Mouse (Mus musculus): Measurements from ENCODE around the gene Zbtb38. TPM values are rescaled to one million over a fixed set of nuclear protein-coding genes. Genes with fewer than 3 reads are reported as not detected.
"Not testable (repeated sequence)": the region's sequence is repeated elsewhere in the genome, so short reads cannot be mapped to it uniquely, and the experiment has no call there.

The Zbtb38 gene
- polyA plus RNA-seq, 1 experiment from 2014 or later: 13.4 TPM

DNA sequence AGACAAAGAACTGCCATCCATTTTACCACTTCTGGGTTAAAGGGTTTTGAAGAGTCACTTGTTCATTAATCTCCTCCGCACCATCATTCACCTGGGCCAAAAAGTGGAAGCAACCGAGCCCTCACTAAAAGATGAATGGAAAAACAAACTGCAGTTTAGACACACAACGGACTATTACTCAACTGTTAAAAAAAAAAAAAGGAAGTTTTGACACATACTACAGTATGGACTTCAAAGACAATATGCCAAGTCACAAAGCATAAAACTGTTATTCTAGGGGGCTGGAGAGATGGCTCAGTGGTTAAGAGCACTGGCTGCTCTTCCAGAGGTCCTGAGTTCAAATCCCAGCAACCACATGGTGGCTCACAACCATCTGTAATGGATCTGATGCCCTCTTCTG, 108.6 kb downstream of the Zbtb38 start:
- H3K27me3 ChIP-seq (ENCODE audit: insufficient read depth, poor library complexity, severe bottlenecking); H3K9me3 ChIP-seq; DNase-seq (ENCODE audit: low spot score); H3K4me1 ChIP-seq; H3K36me3 ChIP-seq; H3K27ac ChIP-seq; H3K4me3 ChIP-seq: not testable (repeated sequence)
- WGBS: 82% methylated on average over 3 of the region's 3 CpGs

- Histone ChIP-seq H3K4me1 (peaks cover 7% of the 10 kb centered on the region), H3K4me3 (no peak overlapping the region), H3K36me3 (no peaks in the 10 kb centered on the region), H3K27me3 (ENCODE audit: insufficient read depth, poor library complexity, severe bottlenecking) (no peaks in the 10 kb centered on the region), H3K27ac (no peak overlapping the region), H3K9me3 (no peaks in the 10 kb centered on the region)
- DNase-seq (ENCODE audit: low spot score): no peak
- WGBS: 93% methylated on average over 7 of the region's 7 CpGs
Measured at GRCm38 (mm10) chr9:96639451-96639850, 113.2 kb downstream of the Zbtb38 start.

- H3K4me3 ChIP-seq: no peak overlapping the region
- 0 out of 2 replicates have a peak, but pooled peaks cover 6% of the 10 kb centered on the region for H3K27me3 ChIP-seq (ENCODE audit: insufficient read depth, poor library complexity, severe bottlenecking)
- no peaks in the 10 kb centered on the region for H3K36me3 ChIP-seq
- H3K4me1 ChIP-seq: peaks cover 7% of the 10 kb centered on the region
- WGBS: 74% methylated on average over 7 of the region's 7 CpGs
- no peak overlapping the region for H3K27ac ChIP-seq
- H3K9me3 ChIP-seq: no peaks in the 10 kb centered on the region
- no peak for DNase-seq (ENCODE audit: low spot score)
Measured at GRCm38 (mm10) chr9:96638508-96638907, 114.1 kb downstream of the Zbtb38 start.

GRCm38 (mm10) chr9:96637157-96637548, 115.5 kb downstream of the Zbtb38 start:
- DNase-seq (ENCODE audit: low spot score): no peak
- Histone ChIP-seq H3K36me3 (no peaks in the 10 kb centered on the region), H3K9me3 (no peaks in the 10 kb centered on the region), H3K4me1 (peaks cover 10% of the 10 kb centered on the region), H3K27me3 (ENCODE audit: insufficient read depth, poor library complexity, severe bottlenecking) (peaks cover 14% of the 10 kb centered on the region), H3K27ac (no peak overlapping the region), H3K4me3 (no peak overlapping the region)
- 79% methylated on average over 7 of the region's 7 CpGs for WGBS

DNA sequence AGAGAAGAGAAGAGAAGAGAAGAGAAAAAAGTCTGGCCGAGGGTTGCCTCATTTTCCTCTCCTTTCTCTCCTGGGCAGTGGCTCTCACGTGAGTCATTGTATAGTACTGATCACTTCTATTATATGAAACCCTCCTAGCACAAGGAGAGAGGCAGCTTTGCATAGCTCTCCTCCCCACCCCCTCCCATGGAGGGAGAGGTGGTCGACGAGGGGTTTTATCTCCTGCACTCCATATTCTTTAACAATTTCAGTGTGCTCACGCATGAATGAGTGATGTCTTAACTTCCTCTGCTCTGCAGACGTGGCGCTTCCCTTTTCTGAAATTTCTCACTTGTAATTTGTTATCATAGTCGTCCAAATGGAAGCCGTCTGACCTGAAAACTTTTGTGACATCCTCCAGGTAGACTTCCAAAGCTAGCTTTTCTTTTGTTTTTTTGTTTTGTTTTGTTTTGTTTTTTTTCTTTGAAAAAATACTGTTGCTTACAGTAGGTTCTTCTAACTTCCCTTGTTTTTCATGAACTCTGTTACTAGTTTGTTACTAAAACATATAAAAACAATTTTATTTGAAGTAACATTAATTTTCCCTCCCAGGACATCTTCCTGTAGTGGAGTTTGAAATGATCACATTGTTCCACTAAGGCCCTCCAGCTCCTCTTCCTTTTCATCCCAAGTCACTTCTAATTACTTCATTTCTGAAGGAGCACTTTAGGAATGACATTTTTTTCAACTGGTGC, 116.0 kb downstream of the Zbtb38 start:
- Histone ChIP-seq H3K4me1 (peaks cover 14% of the 10 kb centered on the region), H3K9me3 (no peaks in the 10 kb centered on the region), H3K4me3 (no peak overlapping the region), H3K27ac (no peak overlapping the region), H3K36me3 (no peaks in the 10 kb centered on the region), H3K27me3 (ENCODE audit: insufficient read depth, poor library complexity, severe bottlenecking) (peaks cover 16% of the 10 kb centered on the region)
- DNase-seq (ENCODE audit: low spot score): no peak
- WGBS: 57% methylated on average over 9 of the region's 9 CpGs

DNA sequence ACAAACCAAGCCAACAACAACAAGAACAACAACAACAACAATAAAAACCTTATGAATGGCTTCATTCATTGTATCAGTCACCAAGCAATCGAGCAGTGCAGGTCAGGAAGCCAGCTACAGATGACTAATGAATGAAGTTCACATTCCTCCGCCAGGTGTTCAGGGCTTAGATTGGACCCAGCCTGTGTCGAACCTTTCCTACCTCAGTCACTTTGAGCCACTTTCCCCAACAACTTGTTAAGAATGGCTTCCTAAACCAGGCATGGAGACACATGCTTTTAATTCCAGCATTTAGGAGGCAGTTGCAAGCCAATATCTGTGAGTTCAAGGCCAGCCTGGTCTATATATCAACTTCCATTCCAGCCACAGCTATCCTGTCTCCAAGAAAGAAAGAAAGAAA, 116.7 kb downstream of the Zbtb38 start:
- Histone ChIP-seq H3K4me1 (peaks cover 19% of the 10 kb centered on the region), H3K27ac (no peak overlapping the region), H3K9me3 (no peaks in the 10 kb centered on the region), H3K36me3 (no peaks in the 10 kb centered on the region), H3K4me3 (no peak overlapping the region), H3K27me3 (ENCODE audit: insufficient read depth, poor library complexity, severe bottlenecking) (peaks cover 16% of the 10 kb centered on the region)
- no peak for DNase-seq (ENCODE audit: low spot score)
- 76% methylated on average over 3 of the region's 3 CpGs for WGBS

- no peaks in the 10 kb centered on the region for H3K36me3 ChIP-seq
- 68% methylated on average over 6 of the region's 6 CpGs for WGBS
- no peak overlapping the region for H3K27ac ChIP-seq
- no peaks in the 10 kb centered on the region for H3K9me3 ChIP-seq
- no peak overlapping the region for H3K4me3 ChIP-seq
- H3K27me3 ChIP-seq (ENCODE audit: insufficient read depth, poor library complexity, severe bottlenecking): peaks cover 16% of the 10 kb centered on the region
- H3K4me1 ChIP-seq: peaks cover 18% of the 10 kb centered on the region
- DNase-seq (ENCODE audit: low spot score): peak; percentile 65
Measured at GRCm38 (mm10) chr9:96635176-96635575, 117.5 kb downstream of the Zbtb38 start.

DNA sequence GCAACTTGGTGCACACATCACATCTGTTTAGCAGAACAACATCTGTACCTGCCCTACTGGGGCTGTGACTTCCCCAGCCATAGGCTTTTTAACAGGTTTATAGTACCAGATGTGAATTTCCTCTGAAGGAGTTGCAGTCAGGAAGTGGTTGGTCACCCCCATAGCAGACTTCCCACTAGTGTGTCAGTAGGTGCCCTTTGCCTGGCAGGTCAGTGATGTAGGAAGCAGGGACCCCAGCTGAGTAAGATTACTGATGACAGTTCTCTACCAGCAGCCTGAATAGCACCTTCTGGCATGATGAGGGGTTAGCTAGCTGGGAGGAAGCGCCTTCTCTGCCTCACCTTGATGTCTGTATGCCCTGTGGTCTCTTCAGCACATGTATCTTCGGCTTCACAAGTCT, 118.9 kb downstream of the Zbtb38 start:
- peaks cover 16% of the 10 kb centered on the region for H3K27me3 ChIP-seq (ENCODE audit: insufficient read depth, poor library complexity, severe bottlenecking)
- H3K4me1 ChIP-seq: peaks cover 20% of the 10 kb centered on the region
- no peak overlapping the region for H3K27ac ChIP-seq
- no peak overlapping the region for H3K4me3 ChIP-seq
- 68% methylated on average over 2 of the region's 2 CpGs for WGBS
- no peak for DNase-seq (ENCODE audit: low spot score)
- no peaks in the 10 kb centered on the region for H3K36me3 ChIP-seq
- H3K9me3 ChIP-seq: no peaks in the 10 kb centered on the region

Other genes starting within 250 kb of the Zbtb38 start
- not detected in 2 replicates for gene Gm28729, start 227.6 kb downstream of the Zbtb38 start, polyA plus RNA-seq (2016; fragmentation: Nextera tagmentation; extraction: Ambion mirVana)
- 14.2 and 15.8 TPM in 2 replicates for gene Rasa2, start 121.2 kb downstream of the Zbtb38 start, polyA plus RNA-seq (2016; fragmentation: Nextera tagmentation; extraction: Ambion mirVana)
- 22.8 and 42.4 TPM in 2 replicates for gene Pxylp1, start 139.8 kb upstream of the Zbtb38 start, polyA plus RNA-seq (2016; fragmentation: Nextera tagmentation; extraction: Ambion mirVana)